Mouse (Mus musculus): ENCODE results near the gene Angptl6.

GRCm38 (mm10) chr9:20838931-20839330 lies 40.6 kb downstream of the Angptl6 start:
- TF ChIP-seq CTCF (IDR thresholded peaks at IDR 0.05; ENCODE audit: borderline replicate concordance, control insufficient read depth, extremely low read depth, insufficient read depth, low read length, poor library complexity) (no peak), POLR2A (IDR thresholded peaks at IDR 0.05; ENCODE audit: control insufficient read depth, extremely low read depth, insufficient read depth, low read length, poor library complexity) (no peak)
